Mouse (Mus musculus): ENCODE results near the gene Lix1.

The Lix1 gene

DNA sequence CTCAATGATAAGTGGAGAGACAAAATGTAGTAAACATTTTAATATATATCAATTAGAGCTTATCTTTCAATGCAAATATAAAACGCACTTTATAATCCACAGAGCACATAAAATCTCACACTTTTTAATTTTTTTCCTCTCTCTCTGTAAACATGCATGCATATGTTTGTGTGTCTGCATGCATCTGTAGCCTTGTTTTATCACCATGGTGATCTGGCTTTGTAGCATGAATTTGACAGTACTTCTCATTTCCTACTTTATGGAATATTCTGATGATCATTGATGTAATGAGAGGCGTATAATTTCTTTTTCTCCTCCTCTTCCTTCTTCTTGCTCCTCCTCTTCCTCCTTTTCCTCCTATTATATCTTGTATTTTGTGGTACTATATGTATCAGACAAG, 9.7 kb downstream of the Lix1 start:
- 86% methylated on average over 2 of the region's 2 CpGs for WGBS

- 97% methylated on average over 3 of the region's 3 CpGs for whole genome bisulfite sequencing
These were observed 11.7 kb downstream of the Lix1 start for GRCm38 (mm10) chr17:17414206-17414605.

GRCm38 (mm10) chr17:17424609-17425307, 22.3 kb downstream of the Lix1 start:
- 52% methylated on average over 4 of the region's 4 CpGs for WGBS

GRCm38 (mm10) chr17:17425308-17425813, 22.9 kb downstream of the Lix1 start:
- 63% methylated on average over 4 of the region's 4 CpGs for WGBS

DNA sequence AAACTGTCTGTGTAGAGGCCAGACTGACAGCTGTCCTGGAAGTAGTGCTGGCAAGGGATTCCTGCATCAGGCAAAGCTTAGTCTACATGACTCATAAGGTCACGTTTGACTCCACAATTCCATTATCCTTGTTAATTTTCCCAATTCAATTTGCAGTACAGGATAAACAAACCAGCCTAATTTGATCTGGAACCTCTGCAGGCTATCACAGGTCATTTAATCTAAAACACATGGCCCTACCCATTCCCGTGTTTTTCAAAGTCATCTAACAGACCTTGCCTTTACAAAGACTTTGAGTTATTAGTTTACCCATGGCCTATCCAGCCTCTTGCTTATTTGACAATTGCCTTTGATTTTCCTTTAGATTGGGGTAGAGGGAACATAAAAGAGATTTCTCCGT, 23.4 kb downstream of the Lix1 start:
- WGBS: 72% methylated on average over 3 of the region's 3 CpGs

- WGBS: 53% methylated on average over 2 of the region's 2 CpGs
These were observed 26.4 kb downstream of the Lix1 start for GRCm38 (mm10) chr17:17428888-17429287.

DNA sequence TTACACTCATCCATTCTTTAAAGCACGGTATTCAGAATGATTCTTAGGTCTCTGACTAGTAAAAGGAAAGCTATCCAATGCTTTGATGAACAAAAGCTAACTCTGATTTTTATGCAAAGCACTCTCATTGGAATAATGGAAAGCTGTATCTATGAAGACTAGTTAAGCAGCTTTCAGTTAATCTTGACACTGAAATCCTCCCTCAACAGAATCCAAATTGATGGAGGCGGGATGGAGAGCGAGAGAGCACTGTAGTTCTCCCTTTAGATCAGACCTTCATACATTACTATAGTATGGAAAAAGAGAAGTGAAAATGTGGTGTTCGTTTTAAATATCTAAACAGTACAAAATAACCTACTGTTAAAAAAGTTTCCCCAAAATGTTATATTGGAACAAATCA, 31.2 kb downstream of the Lix1 start:
- 59% methylated on average over 4 of the region's 4 CpGs for WGBS

DNA sequence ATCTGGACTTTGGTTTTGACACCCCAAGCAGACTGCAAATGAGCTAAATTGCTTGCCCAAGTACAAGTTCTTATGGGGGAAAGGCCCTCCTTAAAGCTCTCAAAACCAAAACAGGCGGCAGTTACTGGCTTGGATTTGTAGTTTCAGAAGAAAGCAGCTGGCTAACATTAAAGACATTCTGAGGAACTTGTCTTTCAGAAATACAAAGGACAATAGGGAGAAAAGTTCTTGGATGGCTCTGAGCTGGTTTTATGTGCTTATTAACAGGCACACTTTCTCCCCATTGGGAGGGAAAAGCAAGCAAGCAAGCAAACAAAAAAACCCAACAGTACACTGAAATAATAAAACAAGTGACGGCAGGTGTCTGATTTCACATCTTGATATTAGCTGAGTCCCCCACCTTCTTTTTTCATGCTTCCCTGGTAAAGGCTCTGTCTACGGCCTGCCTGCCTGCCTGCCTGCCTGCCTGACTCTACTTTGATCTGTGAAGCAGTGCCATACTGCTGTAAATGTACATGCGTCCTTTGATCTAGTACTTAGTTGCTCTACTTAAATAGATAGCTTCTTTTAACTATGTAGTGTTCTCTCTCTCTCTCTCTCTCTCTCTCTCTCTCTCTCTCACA, 39.5 kb downstream of the Lix1 start:
- WGBS: 72% methylated on average over 4 of the region's 4 CpGs

GRCm38 (mm10) chr17:17444297-17444886, 41.9 kb downstream of the Lix1 start:
- 91% methylated on average over 3 of the region's 3 CpGs for WGBS

GRCm38 (mm10) chr17:17446683-17447082, 44.2 kb downstream of the Lix1 start:
- WGBS: 89% methylated on average over 3 of the region's 3 CpGs

GRCm38 (mm10) chr17:17447821-17448220, 45.3 kb downstream of the Lix1 start:
- 82% methylated on average over 5 of the region's 5 CpGs for WGBS

DNA sequence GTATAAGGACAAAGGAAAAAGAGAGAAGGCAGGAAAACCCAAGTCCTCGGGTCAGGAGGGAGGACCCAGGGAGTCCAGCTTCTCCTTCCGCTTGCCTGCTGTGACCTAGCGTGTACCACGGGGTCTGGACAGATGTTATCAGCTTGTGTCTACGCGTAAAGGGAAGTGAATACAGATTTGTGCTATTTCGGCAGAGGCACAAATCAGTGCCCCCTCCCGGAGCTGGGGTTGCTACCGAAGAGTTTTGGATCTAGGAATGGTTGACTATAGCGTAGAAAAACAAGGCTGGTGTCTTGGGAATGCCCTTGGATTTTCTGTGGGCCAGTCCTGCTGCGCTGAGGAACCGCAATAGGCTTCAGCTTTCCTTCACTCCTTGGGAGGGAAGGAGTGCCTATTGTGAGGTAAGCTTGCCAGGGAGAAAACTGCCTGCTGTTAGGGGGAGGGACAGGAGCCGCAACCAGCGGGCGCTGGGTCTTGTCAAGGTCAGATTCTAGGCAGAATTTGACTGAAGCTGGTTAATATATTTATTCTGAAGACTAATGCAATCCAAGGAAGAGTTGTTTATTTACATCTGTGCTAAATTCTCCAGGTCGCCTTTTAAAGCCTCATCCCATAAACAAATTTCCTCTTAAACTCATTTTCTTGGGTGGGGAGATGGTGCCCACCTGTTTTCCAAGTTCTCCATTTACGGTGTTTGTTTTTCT, 46.4 kb downstream of the Lix1 start:
- 14% methylated on average over 17 of the region's 17 CpGs for WGBS

GRCm38 (mm10) chr17:17449441-17449770, 46.9 kb downstream of the Lix1 start:
- WGBS: 25% methylated on average over 5 of the region's 5 CpGs

DNA sequence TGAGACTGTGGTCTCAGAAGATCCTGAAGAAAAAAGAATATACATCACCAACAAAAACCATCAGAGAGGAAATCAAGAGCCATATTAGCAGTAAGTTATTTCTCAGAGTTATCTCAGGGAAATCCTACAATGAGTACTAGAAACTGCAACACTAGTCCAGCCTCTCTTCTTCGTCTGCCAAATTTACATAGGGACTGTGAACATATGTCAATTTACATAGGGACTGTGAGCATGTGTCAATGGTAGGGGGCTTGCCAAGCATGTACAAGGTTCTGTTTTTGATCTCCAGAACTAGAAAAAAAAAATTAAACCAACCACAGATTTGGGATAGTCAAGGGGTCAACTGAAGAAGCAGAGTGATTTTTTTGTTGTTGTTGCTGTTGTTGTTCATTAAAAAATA, 48.6 kb downstream of the Lix1 start:
- WGBS: 74% methylated on average over 1 of the region's 1 CpGs

DNA sequence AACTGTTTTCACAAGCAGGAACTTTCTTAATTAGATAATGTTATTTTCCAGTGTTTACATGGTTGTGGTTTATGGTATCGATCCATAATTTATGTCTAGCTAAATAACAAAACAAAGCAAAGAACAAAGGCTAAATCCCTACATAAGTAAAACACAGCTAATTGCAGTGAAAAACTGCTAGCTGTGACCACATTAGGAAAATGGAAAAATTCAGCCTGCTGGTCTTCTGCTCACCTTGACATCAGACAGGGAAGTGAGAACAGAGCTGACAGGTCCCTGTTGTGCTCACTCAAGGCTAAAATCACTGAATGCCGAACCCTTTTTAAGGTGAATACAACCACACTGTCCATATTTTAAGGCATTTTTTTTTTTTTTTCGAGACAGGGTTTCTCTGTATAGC, 50.1 kb downstream of the Lix1 start:
- 82% methylated on average over 3 of the region's 3 CpGs for WGBS

DNA sequence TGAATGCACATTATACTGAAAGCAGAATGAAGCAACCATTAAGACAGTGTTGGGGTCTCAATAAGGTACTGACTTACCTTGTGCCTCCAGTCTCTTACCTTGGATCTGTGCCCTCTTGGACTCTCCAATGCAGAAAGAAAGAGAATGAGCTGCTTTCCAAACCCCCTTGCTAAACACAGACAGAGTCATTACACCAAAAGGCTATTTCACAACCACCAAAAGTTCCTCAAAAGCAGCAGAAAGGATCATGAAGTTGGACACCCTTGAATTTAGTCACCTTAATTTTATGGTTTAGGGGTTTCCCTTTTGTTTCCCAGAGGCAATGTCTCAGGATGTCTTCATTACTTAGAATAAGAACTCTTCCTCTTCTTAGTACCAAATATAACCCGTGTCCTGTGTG, 52.1 kb downstream of the Lix1 start:
- 74% methylated on average over 1 of the region's 1 CpGs for WGBS

GRCm38 (mm10) chr17:17485789-17486188, 83.3 kb downstream of the Lix1 start:
- WGBS: 64% methylated on average over 2 of the region's 2 CpGs

DNA sequence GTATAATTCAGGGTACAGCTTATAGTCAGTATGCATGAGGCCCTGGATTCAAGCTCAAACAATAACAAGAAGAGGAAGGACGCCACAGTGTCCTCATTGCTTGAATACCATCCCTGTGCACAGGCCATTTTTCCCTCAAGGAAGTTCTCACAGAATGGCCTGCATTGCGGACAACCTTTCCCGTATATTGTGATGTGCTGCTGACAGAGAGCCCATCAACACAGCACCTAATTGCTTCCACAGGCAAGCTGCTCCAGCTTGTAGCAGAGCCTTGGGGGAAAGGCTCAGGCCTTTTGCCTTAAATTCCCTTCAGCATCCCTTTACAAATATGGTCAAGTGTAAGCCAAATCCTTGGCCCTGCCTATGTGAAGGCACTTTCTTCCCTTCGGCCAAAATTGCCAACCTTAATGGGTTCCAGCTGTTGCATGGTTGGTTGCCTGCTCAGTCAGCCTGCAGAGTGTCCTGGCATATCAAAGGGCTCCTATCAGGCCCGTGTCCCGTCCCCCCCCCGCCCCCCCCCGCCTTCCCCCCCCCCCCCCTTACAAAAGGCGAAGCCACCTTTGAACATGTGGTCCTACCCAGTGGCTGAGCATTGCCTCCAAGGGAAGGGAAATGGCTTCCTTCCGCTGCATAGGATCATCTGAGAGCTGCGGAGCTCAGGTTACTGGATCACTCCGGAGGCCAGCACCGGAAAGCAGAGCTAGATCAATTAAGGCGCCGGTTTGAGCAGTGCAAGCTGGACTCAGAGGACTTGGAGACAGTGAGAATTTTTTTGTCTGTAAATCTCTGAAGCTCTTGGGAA, 88.5 kb downstream of the Lix1 start:
- WGBS: 57% methylated on average over 14 of the region's 15 CpGs

- 88% methylated on average over 7 of the region's 7 CpGs for WGBS
These were observed 89.1 kb downstream of the Lix1 start for GRCm38 (mm10) chr17:17491622-17492001.

DNA sequence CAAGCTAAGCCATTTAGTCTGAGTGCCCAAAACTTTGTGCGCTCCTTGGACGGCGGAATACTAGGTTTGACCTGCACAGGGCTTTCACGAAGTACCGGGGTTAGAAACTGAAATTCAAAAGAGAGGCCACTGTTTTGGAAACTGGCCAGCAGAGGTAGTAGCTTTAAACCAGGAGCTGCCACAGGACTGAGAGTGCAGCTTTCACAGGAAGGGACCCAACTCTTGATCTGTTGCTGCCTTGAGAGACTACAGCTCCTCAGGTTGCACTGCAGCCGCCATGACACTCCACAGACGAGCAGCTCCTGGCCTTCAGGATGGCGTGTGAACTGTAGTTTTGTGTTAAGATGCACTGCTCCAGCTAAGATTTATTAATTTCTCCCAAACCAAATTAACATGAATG, 89.6 kb downstream of the Lix1 start:
- WGBS: 89% methylated on average over 8 of the region's 8 CpGs

DNA sequence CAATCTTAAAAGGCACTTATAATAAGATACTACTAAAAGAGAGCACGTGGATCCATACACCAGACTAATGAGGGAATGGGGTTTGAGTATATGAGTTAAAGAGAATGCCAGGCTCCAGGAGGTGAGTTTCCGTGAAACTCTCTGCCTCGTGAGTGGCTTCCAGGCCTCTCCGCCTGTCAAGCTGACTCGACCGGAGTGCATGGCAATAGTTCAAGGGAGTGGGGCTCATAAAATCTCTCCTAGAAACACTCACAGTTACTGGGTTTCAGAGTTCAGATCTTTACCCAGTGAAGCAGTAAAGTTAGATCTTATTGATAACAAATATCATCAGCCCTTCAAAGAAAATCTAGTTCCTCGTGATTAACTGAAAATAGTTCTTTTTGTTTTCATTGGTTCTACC, 94.3 kb downstream of the Lix1 start:
- WGBS: 93% methylated on average over 7 of the region's 7 CpGs

DNA sequence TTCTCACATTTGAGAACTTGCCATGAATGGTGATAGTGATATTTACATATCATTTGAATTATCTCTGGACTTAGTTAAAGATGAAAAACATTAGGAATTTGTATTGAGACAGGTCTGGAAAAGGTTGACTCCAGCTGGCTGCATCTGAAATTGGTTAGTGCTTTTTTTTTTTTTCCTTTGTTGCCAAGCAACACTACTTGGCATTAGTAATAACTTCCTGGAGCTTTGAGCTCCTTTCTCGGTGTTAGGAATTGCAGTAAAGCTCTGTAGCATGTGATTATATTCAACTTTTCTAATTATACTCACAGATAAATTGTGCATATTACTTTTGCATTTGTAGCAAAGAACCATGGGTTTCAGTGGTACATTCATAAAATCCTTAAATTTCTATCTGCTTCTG, 96.4 kb downstream of the Lix1 start:
- 3% methylated on average over 1 of the region's 1 CpGs for WGBS

Measured in cerebral cortex, adult 2 months (tissue).